Mouse (Mus musculus): ENCODE data around the gene Syngap1.

- TF ChIP-seq CTCF (IDR thresholded peaks at IDR 0.05; ENCODE audit: control insufficient read depth, insufficient read depth, insufficient read length) (no peak), USF1 (IDR thresholded peaks at IDR 0.05; ENCODE audit: low read depth) (no peak)
These were observed 9.7 kb downstream of the Syngap1 start for GRCm38 (mm10) chr17:26950560-26951288.
